Mouse (Mus musculus) kidney, adult 18-20 months (tissue): ENCODE data around the gene Mier2.

Source experiments
- DNase-seq: peaks from one replicate; pipeline ENCODE4 v3.0.0; 2021

Gene Mier2

GRCm38 (mm10) chr10:79574350-79574749, 19.4 kb upstream of the Mier2 start:
- DNase-seq, result no peak

GRCm38 (mm10) chr10:79573611-79574010, 18.6 kb upstream of the Mier2 start:
- no peak for DNase-seq

- no peak for DNase-seq
Observed at GRCm38 (mm10) chr10:79571314-79571713, 16.3 kb upstream of the Mier2 start.

GRCm38 (mm10) chr10:79569921-79570320, 14.9 kb upstream of the Mier2 start:
- DNase-seq, result no peak

GRCm38 (mm10) chr10:79559716-79560115, 4.7 kb upstream of the Mier2 start:
- no peak for DNase-seq

- DNase-seq, result no peak
Observed at GRCm38 (mm10) chr10:79557496-79557895, 2.5 kb upstream of the Mier2 start.

- no peak for DNase-seq
Observed at GRCm38 (mm10) chr10:79556951-79557350, 2.0 kb upstream of the Mier2 start.

- DNase-seq, result no peak
Observed at GRCm38 (mm10) chr10:79555238-79555724, 282 bp upstream of the Mier2 start.

- DNase-seq, result no peak
Observed at GRCm38 (mm10) chr10:79553691-79554090, 1.3 kb downstream of the Mier2 start.

- DNase-seq, result no peak
Observed at GRCm38 (mm10) chr10:79553176-79553575, 1.8 kb downstream of the Mier2 start.

GRCm38 (mm10) chr10:79552531-79552930, 2.5 kb downstream of the Mier2 start:
- DNase-seq, result no peak

GRCm38 (mm10) chr10:79550366-79550765, 4.6 kb downstream of the Mier2 start:
- no peak for DNase-seq

GRCm38 (mm10) chr10:79548971-79549723, 5.9 kb downstream of the Mier2 start:
- no peak for DNase-seq

- no peak for DNase-seq
Observed at GRCm38 (mm10) chr10:79548546-79548945, 6.5 kb downstream of the Mier2 start.

- DNase-seq, result no peak
Observed at GRCm38 (mm10) chr10:79547148-79547675, 7.8 kb downstream of the Mier2 start.

GRCm38 (mm10) chr10:79546483-79546882, 8.5 kb downstream of the Mier2 start:
- no peak for DNase-seq

GRCm38 (mm10) chr10:79545891-79546290, 9.1 kb downstream of the Mier2 start:
- DNase-seq, result no peak

GRCm38 (mm10) chr10:79544631-79545030, 10.4 kb downstream of the Mier2 start:
- DNase-seq, result no peak

GRCm38 (mm10) chr10:79543884-79544597, 11.0 kb downstream of the Mier2 start:
- DNase-seq, result no peak

- DNase-seq, result no peak
Observed at GRCm38 (mm10) chr10:79542171-79542570, 12.8 kb downstream of the Mier2 start.

- peak; percentile 55 for DNase-seq
Observed at GRCm38 (mm10) chr10:79541522-79541921, 13.5 kb downstream of the Mier2 start.

GRCm38 (mm10) chr10:79540746-79541145, 14.3 kb downstream of the Mier2 start:
- no peak for DNase-seq

GRCm38 (mm10) chr10:79539701-79540495, 15.1 kb downstream of the Mier2 start:
- DNase-seq, result no peak
